Mouse (Mus musculus): Measurements from ENCODE around the gene Erbb4. TPM values are rescaled to one million over a fixed set of nuclear protein-coding genes. Genes with fewer than 3 reads are reported as not detected.
A peak's percentile ranks its signal among the peaks of the same experiment; 100 is the strongest.

Erbb4 gene
- polyA plus RNA-seq, 1 experiment from 2014 or later, result 22.3 TPM

- no peak overlapping the region for H3K4me2 ChIP-seq (ENCODE audit: low read length)
- H3K27ac ChIP-seq (replicated peaks; ENCODE audit: low read depth, low read length), result no peak overlapping the region
- H3K4me3 ChIP-seq (replicated peaks; ENCODE audit: low read depth, low read length), result no peak overlapping the region
- H3K9me3 ChIP-seq (ENCODE audit: control insufficient read depth, low read length), result no peaks in the 10 kb centered on the region
- DNase-seq (no peak), ATAC-seq (ENCODE audit: low FRiP score, low TSS enrichment) (no peak)
- no peaks in the 10 kb centered on the region for H3K36me3 ChIP-seq (ENCODE audit: control insufficient read depth, insufficient read depth, low read length)
- no peaks in the 10 kb centered on the region for H3K27me3 ChIP-seq (ENCODE audit: control insufficient read depth, insufficient read depth, low read length)
- WGBS, result 72% methylated on average over 6 of the region's 6 CpGs
- H3K9ac ChIP-seq (replicated peaks; ENCODE audit: low read length), result no peak overlapping the region
- H3K4me1 ChIP-seq (ENCODE audit: control insufficient read depth, insufficient read depth, low read length), result no peaks in the 10 kb centered on the region
Observed at GRCm38 (mm10) chr1:69085753-69086152, 22.1 kb downstream of the Erbb4 start.

- Histone ChIP-seq H3K36me3 (ENCODE audit: control insufficient read depth, insufficient read depth, low read length) (no peaks in the 10 kb centered on the region), H3K4me3 (replicated peaks; ENCODE audit: low read depth, low read length) (no peak overlapping the region), H3K27ac (replicated peaks; ENCODE audit: low read depth, low read length) (no peak overlapping the region), H3K9me3 (ENCODE audit: control insufficient read depth, low read length) (no peaks in the 10 kb centered on the region), H3K27me3 (ENCODE audit: control insufficient read depth, insufficient read depth, low read length) (no peaks in the 10 kb centered on the region), H3K4me2 (ENCODE audit: low read length) (no peak overlapping the region), H3K9ac (replicated peaks; ENCODE audit: low read length) (no peak overlapping the region), H3K4me1 (ENCODE audit: control insufficient read depth, insufficient read depth, low read length) (no peaks in the 10 kb centered on the region)
- WGBS, result 93% methylated on average over 4 of the region's 4 CpGs
- ATAC-seq (ENCODE audit: low FRiP score, low TSS enrichment) (no peak), DNase-seq (no peak)
Observed at GRCm38 (mm10) chr1:69048918-69049317, 58.9 kb downstream of the Erbb4 start.

GRCm38 (mm10) chr1:69046228-69046978 is 61.5 kb downstream of the Erbb4 start:
- no peak overlapping the region for H3K9ac ChIP-seq (replicated peaks; ENCODE audit: low read length)
- no peak for DNase-seq
- H3K9me3 ChIP-seq (ENCODE audit: control insufficient read depth, low read length), result no peaks in the 10 kb centered on the region
- H3K27ac ChIP-seq (replicated peaks; ENCODE audit: low read depth, low read length), result no peak overlapping the region
- 79% methylated on average over 11 of the region's 11 CpGs for WGBS
- H3K27me3 ChIP-seq (ENCODE audit: control insufficient read depth, insufficient read depth, low read length), result no peaks in the 10 kb centered on the region
- no peak overlapping the region for H3K4me2 ChIP-seq (ENCODE audit: low read length)
- no peaks in the 10 kb centered on the region for H3K36me3 ChIP-seq (ENCODE audit: control insufficient read depth, insufficient read depth, low read length)
- no peaks in the 10 kb centered on the region for H3K4me1 ChIP-seq (ENCODE audit: control insufficient read depth, insufficient read depth, low read length)
- no peak for ATAC-seq (ENCODE audit: low FRiP score, low TSS enrichment)
- no peak overlapping the region for H3K4me3 ChIP-seq (replicated peaks; ENCODE audit: low read depth, low read length)

GRCm38 (mm10) chr1:69027816-69028215 is 80.0 kb downstream of the Erbb4 start:
- Histone ChIP-seq H3K9ac (replicated peaks; ENCODE audit: low read length) (no peak overlapping the region), H3K27ac (replicated peaks; ENCODE audit: low read depth, low read length) (no peak overlapping the region), H3K4me1 (ENCODE audit: control insufficient read depth, insufficient read depth, low read length) (peaks cover 23% of the 10 kb centered on the region), H3K4me2 (ENCODE audit: low read length) (0 out of 2 replicates have a peak overlapping the region, but pooled peaks have one; percentile 11), H3K4me3 (replicated peaks; ENCODE audit: low read depth, low read length) (no peak overlapping the region), H3K9me3 (ENCODE audit: control insufficient read depth, low read length) (no peaks in the 10 kb centered on the region), H3K27me3 (ENCODE audit: control insufficient read depth, insufficient read depth, low read length) (no peaks in the 10 kb centered on the region), H3K36me3 (ENCODE audit: control insufficient read depth, insufficient read depth, low read length) (no peaks in the 10 kb centered on the region)
- WGBS, result 17% methylated on average over 5 of the region's 5 CpGs
- DNase-seq (no peak), ATAC-seq (ENCODE audit: low FRiP score, low TSS enrichment) (no peak)

GRCm38 (mm10) chr1:69024858-69025257 is 83.0 kb downstream of the Erbb4 start:
- H3K9me3 ChIP-seq (ENCODE audit: control insufficient read depth, low read length), result no peaks in the 10 kb centered on the region
- peak; percentile 79; the same call in 1 of the 2 replicates for ATAC-seq (ENCODE audit: low FRiP score, low TSS enrichment)
- H3K27ac ChIP-seq (replicated peaks; ENCODE audit: low read depth, low read length), result peak overlapping the region; percentile 56; the same call in 1 of the 2 replicates
- whole genome bisulfite sequencing, result 6% methylated on average over 3 of the region's 3 CpGs
- no peaks in the 10 kb centered on the region for H3K27me3 ChIP-seq (ENCODE audit: control insufficient read depth, insufficient read depth, low read length)
- H3K9ac ChIP-seq (replicated peaks; ENCODE audit: low read length), result no peak overlapping the region
- peaks cover 23% of the 10 kb centered on the region for H3K4me1 ChIP-seq (ENCODE audit: control insufficient read depth, insufficient read depth, low read length)
- no peak overlapping the region for H3K4me3 ChIP-seq (replicated peaks; ENCODE audit: low read depth, low read length)
- H3K36me3 ChIP-seq (ENCODE audit: control insufficient read depth, insufficient read depth, low read length), result no peaks in the 10 kb centered on the region
- DNase-seq, result peak; percentile 61
- no peak overlapping the region for H3K4me2 ChIP-seq (ENCODE audit: low read length)

- DNase-seq, result no peak
- Histone ChIP-seq H3K36me3 (ENCODE audit: control insufficient read depth, insufficient read depth, low read length) (no peaks in the 10 kb centered on the region), H3K27ac (replicated peaks; ENCODE audit: low read depth, low read length) (no peak overlapping the region), H3K4me1 (ENCODE audit: control insufficient read depth, insufficient read depth, low read length) (peaks cover 23% of the 10 kb centered on the region), H3K4me2 (ENCODE audit: low read length) (no peak overlapping the region), H3K4me3 (replicated peaks; ENCODE audit: low read depth, low read length) (no peak overlapping the region), H3K27me3 (ENCODE audit: control insufficient read depth, insufficient read depth, low read length) (no peaks in the 10 kb centered on the region), H3K9me3 (ENCODE audit: control insufficient read depth, low read length) (no peaks in the 10 kb centered on the region), H3K9ac (replicated peaks; ENCODE audit: low read length) (no peak overlapping the region)
- 10% methylated on average over 4 of the region's 4 CpGs for WGBS
- ATAC-seq (ENCODE audit: low FRiP score, low TSS enrichment), result no peak
Observed at GRCm38 (mm10) chr1:69023157-69023925, 84.5 kb downstream of the Erbb4 start.

- 62% methylated on average over 5 of the region's 5 CpGs for WGBS
- H3K27ac ChIP-seq (replicated peaks; ENCODE audit: low read depth, low read length), result no peak overlapping the region
- no peaks in the 10 kb centered on the region for H3K9me3 ChIP-seq (ENCODE audit: control insufficient read depth, low read length)
- no peak for DNase-seq
- no peaks in the 10 kb centered on the region for H3K27me3 ChIP-seq (ENCODE audit: control insufficient read depth, insufficient read depth, low read length)
- H3K4me1 ChIP-seq (ENCODE audit: control insufficient read depth, insufficient read depth, low read length), result no peaks in the 10 kb centered on the region
- H3K36me3 ChIP-seq (ENCODE audit: control insufficient read depth, insufficient read depth, low read length), result no peaks in the 10 kb centered on the region
- H3K4me3 ChIP-seq (replicated peaks; ENCODE audit: low read depth, low read length), result no peak overlapping the region
- H3K9ac ChIP-seq (replicated peaks; ENCODE audit: low read length), result no peak overlapping the region
- no peak overlapping the region for H3K4me2 ChIP-seq (ENCODE audit: low read length)
- ATAC-seq (ENCODE audit: low FRiP score, low TSS enrichment), result no peak
Observed at GRCm38 (mm10) chr1:69009800-69010505, 97.9 kb downstream of the Erbb4 start.

- no peaks in the 10 kb centered on the region for H3K36me3 ChIP-seq (ENCODE audit: control insufficient read depth, insufficient read depth, low read length)
- H3K4me1 ChIP-seq (ENCODE audit: control insufficient read depth, insufficient read depth, low read length), result no peaks in the 10 kb centered on the region
- no peak overlapping the region for H3K4me2 ChIP-seq (ENCODE audit: low read length)
- DNase-seq (no peak), ATAC-seq (ENCODE audit: low FRiP score, low TSS enrichment) (no peak)
- no peaks in the 10 kb centered on the region for H3K9me3 ChIP-seq (ENCODE audit: control insufficient read depth, low read length)
- no peak overlapping the region for H3K9ac ChIP-seq (replicated peaks; ENCODE audit: low read length)
- no peak overlapping the region for H3K27ac ChIP-seq (replicated peaks; ENCODE audit: low read depth, low read length)
- H3K27me3 ChIP-seq (ENCODE audit: control insufficient read depth, insufficient read depth, low read length), result no peaks in the 10 kb centered on the region
- 89% methylated on average over 3 of the region's 3 CpGs for WGBS
- H3K4me3 ChIP-seq (replicated peaks; ENCODE audit: low read depth, low read length), result no peak overlapping the region
Observed at GRCm38 (mm10) chr1:69001371-69001770, 106.5 kb downstream of the Erbb4 start.

Measured in midbrain, embryonic 14.5 days (tissue).